Mouse (Mus musculus): ENCODE measurements at regions not wholly inside any gene's neighbourhood (a gene's known extent, or its start where the extent isn't known, plus 50 kb on each side); places are given as distances from the start of the nearest gene placed in this dataset.

DNA sequence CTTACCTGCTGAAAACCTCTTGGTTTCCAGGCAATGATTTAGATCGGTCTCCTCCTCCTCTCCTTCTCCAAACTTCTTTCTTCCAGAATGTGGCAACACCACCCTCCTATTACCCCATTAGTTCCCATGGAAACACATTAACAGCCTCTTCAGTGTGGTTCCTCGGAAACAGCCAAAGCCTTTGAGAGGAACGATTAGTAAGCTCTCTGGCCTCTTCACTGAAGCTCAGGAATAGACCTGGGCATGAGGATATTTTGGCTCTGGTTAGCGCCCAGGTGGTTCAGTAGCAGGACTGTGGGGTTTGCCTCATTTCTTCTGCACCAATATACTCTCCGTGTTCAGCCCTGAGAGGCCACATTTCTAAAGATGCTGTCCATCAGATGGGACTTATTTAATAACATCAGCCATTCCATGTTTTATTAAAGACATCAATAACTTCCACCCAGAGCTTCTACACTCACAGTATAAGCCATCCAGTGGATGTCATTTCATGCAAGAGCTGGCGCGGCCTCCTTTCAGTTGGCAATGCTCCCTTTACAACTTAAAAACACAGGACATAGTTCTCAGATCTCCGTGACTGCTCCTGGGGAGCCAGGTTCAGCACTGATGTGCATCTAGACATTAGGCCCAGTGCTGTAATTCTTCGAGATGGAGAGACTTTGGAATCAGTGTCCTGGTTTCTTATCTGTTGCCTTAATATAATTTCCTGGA lies 52.9 kb upstream of the Tcl1b2 start:
- no peak for DNase-seq

DNA sequence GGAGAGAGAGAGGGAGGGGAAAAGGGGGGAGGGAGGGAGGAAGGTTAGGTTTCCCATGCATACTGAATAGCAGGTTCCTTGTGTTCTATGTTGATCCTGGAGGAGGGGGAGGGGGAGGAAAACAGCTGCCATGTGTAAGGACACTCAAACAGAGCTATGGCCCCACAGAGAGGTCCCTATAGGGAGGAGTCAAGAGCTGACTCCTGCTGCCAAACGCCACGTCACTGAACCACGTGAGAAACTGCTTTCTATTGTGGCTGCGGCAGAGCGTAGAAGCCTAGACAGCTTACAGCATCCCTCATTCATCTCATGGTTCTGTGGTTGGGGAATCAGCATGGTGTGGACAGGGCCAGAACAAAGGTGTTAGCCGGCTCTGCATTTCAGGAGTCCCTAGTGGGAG lies 52.3 kb upstream of the Tcl1b2 start:
- peak; percentile 52 for DNase-seq

Measured in retina, postnatal 1 day (tissue).